Mouse (Mus musculus) megakaryocyte, embryonic 14.5 days (primary cell): ENCODE measurements at regions not wholly inside any gene's neighbourhood (a gene's known extent, or its start where the extent isn't known, plus 50 kb on each side); places are given as distances from the start of the nearest gene placed in this dataset.

Experiments used
- H3K27me3 ChIP-seq: replicated peaks from 2 replicates; pipeline ENCODE3; 2012; ENCODE audit warnings: inconsistent platforms
- H3K36me3 ChIP-seq: replicated peaks from 2 replicates; pipeline ENCODE3; 2012; ENCODE audit warnings: low read length, inconsistent platforms, mixed read lengths
- H3K4me1 ChIP-seq: 2 replicates; pipeline ENCODE4 v1.6.1; 2012; ENCODE audit warnings: inconsistent platforms
- H3K4me3 ChIP-seq: replicated peaks from 2 replicates; pipeline ENCODE3; 2012; ENCODE audit warnings: moderate library complexity, mild to moderate bottlenecking, inconsistent platforms
- H3K9me3 ChIP-seq: 2 replicates; pipeline ENCODE4 v1.6.1; 2012; ENCODE audit warnings: inconsistent platforms
- FLI1 ChIP-seq: IDR thresholded peaks from 2 replicates; pipeline ENCODE4 v1.6.1; 2012; ENCODE audit warnings: low read length, inconsistent platforms, mixed read lengths
- GATA1 ChIP-seq: IDR thresholded peaks from 3 replicates; pipeline ENCODE4 v1.6.1; 2012; ENCODE audit warnings: mixed read lengths, low read length, inconsistent platforms, borderline replicate concordance

DNA sequence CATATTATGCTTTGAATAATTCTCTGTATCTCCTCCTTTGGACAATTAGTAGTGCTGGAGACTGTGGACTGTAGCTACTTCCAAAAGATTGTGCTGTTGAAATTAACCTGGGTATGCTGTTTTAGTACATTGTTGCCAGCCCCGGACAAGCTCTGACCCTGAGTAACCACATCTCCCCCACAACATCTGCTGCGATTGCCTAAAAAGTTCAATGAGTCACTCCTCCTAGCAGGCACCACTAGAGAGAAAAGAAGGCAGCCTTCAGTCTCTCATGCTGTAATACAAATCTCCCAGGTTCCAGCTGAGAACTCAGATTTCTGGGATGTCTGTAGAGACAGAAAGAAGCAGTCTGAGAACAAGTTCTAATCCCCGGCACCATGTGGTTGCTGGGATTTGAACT, 150.2 kb upstream of the Zfhx3 start:
- Histone ChIP-seq H3K36me3 (no peaks in the 10 kb centered on the region), H3K4me1 (no peaks in the 10 kb centered on the region), H3K9me3 (no peaks in the 10 kb centered on the region), H3K27me3 (no peaks in the 10 kb centered on the region), H3K4me3 (no peak overlapping the region)
- TF ChIP-seq FLI1 (no peak), GATA1 (no peak)

DNA sequence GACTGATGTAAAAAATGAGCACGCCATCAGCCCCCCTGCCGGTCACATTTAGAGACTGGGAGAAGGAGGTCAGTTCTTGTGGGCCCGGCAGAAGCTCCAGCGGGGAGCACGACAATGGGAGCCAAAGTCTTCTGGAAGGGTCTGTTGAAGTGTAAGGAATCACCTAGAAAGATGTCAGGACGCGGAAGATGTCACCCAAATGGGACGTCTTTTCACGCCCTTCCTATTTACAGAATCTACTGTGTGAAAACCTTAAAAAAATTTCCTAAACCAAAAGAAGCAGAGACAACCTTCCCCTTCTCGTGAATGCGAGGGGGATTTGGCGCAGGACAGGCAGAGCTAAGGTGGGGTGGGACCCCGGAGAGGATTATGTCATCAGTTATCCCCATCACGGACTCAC, 127.5 kb upstream of the Zfhx3 start:
- Histone ChIP-seq H3K36me3 (no peaks in the 10 kb centered on the region), H3K4me3 (no peak overlapping the region), H3K9me3 (no peaks in the 10 kb centered on the region), H3K27me3 (no peaks in the 10 kb centered on the region), H3K4me1 (no peaks in the 10 kb centered on the region)
- no peak for TF ChIP-seq GATA1
- no peak for TF ChIP-seq FLI1

DNA sequence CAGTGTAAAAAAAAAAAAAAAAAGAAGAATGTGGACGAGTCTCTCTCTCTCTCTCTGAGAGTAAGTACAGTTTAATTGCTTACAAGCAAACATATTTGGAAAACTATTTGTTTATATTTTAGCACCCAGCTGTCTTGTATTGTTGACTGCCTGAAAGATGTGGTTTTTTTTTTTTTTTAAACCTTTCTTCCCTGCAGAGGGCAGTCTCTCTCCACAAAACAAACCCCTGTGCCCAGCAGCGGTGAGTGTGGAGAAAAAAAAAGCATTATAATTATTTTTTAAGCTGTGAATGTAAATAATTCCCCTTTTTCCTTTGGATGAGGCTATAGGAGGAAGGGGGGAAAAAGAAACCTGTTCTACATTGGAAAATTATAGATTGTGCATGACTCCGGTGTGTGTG, 126.7 kb upstream of the Zfhx3 start:
- Histone ChIP-seq H3K9me3 (no peaks in the 10 kb centered on the region), H3K4me1 (no peaks in the 10 kb centered on the region), H3K36me3 (no peaks in the 10 kb centered on the region), H3K4me3 (no peak overlapping the region), H3K27me3 (no peaks in the 10 kb centered on the region)
- no peak for TF ChIP-seq GATA1
- no peak for TF ChIP-seq FLI1

DNA sequence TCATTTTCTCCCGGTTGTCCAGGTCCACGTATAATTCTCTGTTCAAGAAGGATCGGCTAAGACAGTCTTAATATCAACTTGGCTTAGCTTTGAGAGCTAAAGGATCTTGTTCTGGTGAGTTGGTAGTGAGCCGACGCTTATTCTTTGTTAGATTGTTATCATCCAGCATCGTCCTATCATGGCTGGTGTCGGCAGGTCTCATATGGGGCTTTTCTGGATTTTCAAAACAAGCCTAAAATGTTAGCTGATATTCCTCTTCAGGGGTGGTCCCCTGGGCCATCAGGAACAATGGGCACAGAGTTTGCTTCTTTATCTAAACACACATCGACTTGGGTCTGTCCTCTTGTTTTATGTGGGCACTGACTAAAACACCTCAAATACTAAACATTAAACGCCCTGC, 124.6 kb upstream of the Zfhx3 start:
- TF ChIP-seq FLI1 (no peak), GATA1 (no peak)

DNA sequence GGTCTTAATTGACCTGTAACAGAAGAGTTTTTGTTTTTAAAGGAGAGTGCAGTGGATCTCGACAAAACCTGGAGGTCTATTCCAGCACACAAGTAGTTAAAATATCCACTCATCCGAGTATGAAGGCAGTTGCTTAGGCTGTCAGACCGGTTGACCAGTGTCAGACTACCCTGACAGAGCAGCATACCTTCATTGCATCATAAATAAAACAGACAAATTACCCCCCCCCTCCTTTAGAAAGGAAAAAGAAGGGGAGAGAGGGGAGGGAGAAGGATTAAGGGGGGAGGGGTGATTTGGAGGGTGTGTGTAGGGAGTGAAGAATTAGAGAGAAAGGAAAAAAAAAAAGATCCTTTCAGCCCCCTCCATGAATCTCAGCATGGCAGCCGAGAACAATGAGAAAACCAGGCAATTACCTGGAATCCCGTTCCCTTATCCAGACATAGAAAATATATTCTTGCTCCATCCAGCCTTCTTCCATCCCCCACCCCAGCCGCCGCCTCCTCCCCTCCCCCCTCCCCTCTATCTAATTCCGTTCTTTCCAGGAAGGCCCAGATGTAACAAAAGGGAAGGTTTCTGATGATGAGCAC, 122.2 kb upstream of the Zfhx3 start:
- Histone ChIP-seq H3K9me3 (no peaks in the 10 kb centered on the region), H3K4me3 (no peak overlapping the region), H3K36me3 (no peaks in the 10 kb centered on the region), H3K4me1 (no peaks in the 10 kb centered on the region), H3K27me3 (peaks cover 3% of the 10 kb centered on the region)
- TF ChIP-seq GATA1 (no peak), FLI1 (no peak)

More for the DNA sequence above, 124.6 kb upstream of the Zfhx3 start:
- Histone ChIP-seq H3K4me3 (no peak overlapping the region), H3K9me3 (no peaks in the 10 kb centered on the region), H3K36me3 (no peaks in the 10 kb centered on the region), H3K4me1 (no peaks in the 10 kb centered on the region), H3K27me3 (no peaks in the 10 kb centered on the region)

DNA sequence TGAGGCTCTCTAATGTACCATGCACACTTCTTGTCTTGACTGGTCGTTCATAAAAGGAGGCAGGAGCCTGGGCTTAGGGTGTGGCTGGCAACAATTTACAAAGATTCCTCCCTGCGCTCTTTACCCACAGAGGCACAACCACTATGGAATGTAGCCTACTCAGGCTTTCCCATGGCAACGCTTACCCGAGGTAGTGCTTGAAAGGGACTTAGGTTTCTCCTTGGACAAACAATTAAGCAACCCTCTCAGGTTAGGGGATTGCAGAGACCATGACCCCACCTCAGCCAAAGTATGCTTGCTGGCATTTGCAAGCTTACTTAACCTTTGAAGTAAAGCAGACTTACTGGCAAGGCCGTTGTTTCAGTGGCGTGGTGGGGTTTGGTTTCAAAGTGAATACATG, 120.9 kb upstream of the Zfhx3 start:
- Histone ChIP-seq H3K27me3 (peaks cover 3% of the 10 kb centered on the region), H3K9me3 (no peaks in the 10 kb centered on the region), H3K36me3 (no peaks in the 10 kb centered on the region), H3K4me3 (no peak overlapping the region), H3K4me1 (no peaks in the 10 kb centered on the region)
- TF ChIP-seq GATA1 (no peak), FLI1 (no peak)

DNA sequence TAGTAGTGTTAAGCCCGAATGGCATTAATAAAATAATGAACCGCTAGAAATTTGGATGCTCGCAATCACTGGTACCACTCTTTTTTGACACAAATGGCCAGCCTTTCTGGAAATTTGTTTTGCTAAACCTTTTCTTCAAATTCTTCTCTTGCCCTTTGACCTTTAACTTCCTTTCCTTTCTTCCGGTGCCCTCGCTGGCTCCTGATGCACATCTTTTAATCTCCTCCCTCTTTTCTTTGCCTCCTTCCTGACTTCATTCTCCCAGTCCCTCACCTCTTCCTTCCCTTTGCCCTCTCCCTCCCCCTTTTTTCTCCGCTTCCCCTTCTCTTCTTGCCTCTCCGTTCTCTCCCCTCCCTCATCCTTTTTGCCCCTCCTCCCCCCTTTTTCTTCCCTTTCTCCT, 118.3 kb upstream of the Zfhx3 start:
- Histone ChIP-seq H3K4me3 (no peak overlapping the region), H3K36me3 (no peaks in the 10 kb centered on the region), H3K4me1 (no peaks in the 10 kb centered on the region), H3K9me3 (peaks cover 4% of the 10 kb centered on the region; the same call in 1 of the 2 replicates), H3K27me3 (peaks cover 3% of the 10 kb centered on the region)
- TF ChIP-seq GATA1, result no peak
- TF ChIP-seq FLI1, result no peak

DNA sequence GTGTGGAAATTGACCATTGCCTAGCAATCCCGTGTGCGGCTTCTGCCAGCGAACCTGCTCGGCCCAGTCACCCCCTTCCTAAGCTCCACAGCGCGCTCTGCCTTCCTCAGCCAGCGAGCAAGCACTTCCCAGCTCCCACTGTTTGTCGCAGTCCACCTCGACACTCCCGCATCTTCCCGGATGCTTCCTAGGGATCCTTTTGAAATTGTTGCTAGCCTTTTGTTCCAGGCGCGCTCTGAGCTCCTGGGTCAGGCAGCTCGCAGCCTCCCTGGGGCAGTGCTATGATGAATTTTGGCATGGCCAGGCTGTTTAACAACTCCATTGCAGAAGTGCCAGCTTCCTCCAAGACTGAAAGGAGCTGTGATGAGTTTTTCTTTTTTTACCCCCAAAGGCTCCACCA, 117.8 kb upstream of the Zfhx3 start:
- Histone ChIP-seq H3K27me3 (peaks cover 3% of the 10 kb centered on the region), H3K9me3 (peaks cover 4% of the 10 kb centered on the region; the same call in 1 of the 2 replicates), H3K4me3 (no peak overlapping the region), H3K36me3 (no peaks in the 10 kb centered on the region), H3K4me1 (no peaks in the 10 kb centered on the region)
- TF ChIP-seq GATA1 (no peak), FLI1 (no peak)

DNA sequence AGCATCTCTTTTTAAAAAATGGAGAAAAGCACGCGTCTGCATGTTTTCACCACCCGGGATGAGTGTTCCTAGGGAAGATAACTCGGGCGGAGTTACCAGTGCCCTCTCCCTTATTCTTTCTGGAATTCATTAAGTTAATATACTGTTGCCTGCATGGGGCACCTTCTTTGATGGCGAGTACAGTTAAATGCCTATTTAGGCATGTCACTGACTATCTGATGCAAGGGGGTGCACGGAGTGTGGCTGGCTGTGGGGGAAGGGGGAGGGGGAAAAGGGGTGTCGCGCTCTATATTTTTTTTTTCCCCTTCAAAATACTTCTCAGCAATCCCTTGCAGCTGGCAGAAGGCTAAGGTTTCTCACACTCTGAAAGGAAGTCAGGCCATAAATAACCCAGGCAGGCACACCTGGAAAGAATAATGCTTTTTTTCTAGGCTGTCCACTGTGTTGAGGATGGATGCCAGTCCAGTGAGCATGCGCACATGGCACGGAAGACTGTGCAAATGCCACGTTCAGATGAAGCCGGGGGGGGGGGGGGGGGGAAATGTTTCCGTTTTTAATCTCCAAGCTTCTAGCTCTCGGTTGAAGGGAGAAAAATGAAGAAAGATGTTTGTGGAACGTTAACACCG, 114.8 kb upstream of the Zfhx3 start:
- TF ChIP-seq FLI1 (no peak), GATA1 (no peak)
- peaks cover 4% of the 10 kb centered on the region; the same call in 1 of the 2 replicates for H3K9me3 ChIP-seq
- no peaks in the 10 kb centered on the region for H3K4me1 ChIP-seq
- peaks cover 3% of the 10 kb centered on the region for H3K27me3 ChIP-seq
- H3K36me3 ChIP-seq, result no peaks in the 10 kb centered on the region
- H3K4me3 ChIP-seq, result no peak overlapping the region

DNA sequence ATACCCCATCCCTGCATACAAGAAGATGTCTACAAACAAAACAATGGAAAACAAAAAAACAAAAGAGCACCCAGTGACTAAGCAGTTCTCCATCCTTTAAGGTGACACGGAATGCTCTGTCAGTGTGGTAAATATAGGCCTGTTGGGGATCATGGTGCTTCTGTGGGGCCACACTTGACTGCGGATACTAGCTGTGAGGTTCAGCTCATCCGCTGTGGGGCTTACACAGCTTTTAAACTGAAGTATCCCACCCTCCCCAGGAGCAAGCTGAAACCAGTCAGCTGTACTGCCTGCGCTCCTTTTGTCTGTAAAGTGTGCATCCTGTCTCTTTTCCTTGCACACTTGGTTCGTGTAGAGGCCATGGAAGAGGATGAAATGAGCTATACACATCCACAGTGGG, 113.9 kb upstream of the Zfhx3 start:
- H3K27me3 ChIP-seq, result peaks cover 3% of the 10 kb centered on the region
- no peaks in the 10 kb centered on the region for H3K4me1 ChIP-seq
- no peak overlapping the region for H3K4me3 ChIP-seq
- peaks cover 4% of the 10 kb centered on the region; the same call in 1 of the 2 replicates for H3K9me3 ChIP-seq
- TF ChIP-seq FLI1 (no peak), GATA1 (no peak)
- no peaks in the 10 kb centered on the region for H3K36me3 ChIP-seq
